Mouse (Mus musculus): ENCODE data around the gene Fam76a. TPM values are rescaled to one million over a fixed set of nuclear protein-coding genes. Genes with fewer than 3 reads are reported as not detected.
A peak's percentile ranks its signal among the peaks of the same experiment; 100 is the strongest.
"Not testable (repeated sequence)": the region's sequence is repeated elsewhere in the genome, so short reads cannot be mapped to it uniquely, and the experiment has no call there.

The Fam76a gene
- polyA plus RNA-seq, 1 experiment from 2014 or later: 31.4 TPM

DNA sequence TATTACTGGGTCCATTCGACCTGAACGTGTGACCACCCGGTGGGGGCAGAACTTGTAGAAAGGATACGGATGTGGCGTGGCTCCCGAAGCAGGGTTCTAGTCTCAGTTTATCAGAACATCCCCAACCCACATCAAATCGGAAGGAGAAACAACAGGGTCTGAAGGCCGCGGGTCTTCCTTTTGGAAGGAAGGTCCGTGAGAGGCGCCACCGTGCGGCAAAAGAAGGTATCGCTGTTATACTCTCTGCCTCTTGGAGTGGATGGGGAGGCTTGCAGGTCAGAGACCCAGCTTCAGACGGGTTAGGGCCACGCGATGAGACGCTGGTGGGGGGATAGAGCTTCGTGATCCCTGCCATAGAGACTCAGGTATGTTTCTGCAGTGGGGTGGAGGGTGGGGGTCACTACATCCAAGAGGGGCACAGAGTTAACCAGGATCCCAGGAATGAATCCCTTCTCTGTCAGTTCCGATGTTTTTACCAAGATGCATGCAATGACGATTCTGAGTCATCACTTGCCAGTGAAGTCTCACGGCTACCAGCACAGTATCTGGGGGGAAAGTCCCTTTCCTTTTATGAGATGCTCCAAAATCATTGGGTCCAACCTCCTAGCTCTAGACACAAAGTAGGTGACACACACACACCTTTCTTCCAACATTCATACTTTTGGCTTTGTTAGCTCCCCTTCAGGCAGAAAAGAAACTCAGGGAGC lies 17.2 kb upstream of the Fam76a start:
- Histone ChIP-seq H3K4me2 (ENCODE audit: low read depth, low read length, severe bottlenecking) (no peak overlapping the region), H3K9ac (ENCODE audit: low read length) (no peak overlapping the region), H3K27me3 (ENCODE audit: control insufficient read depth, insufficient read depth, low read length) (no peaks in the 10 kb centered on the region), H3K9me3 (ENCODE audit: control insufficient read depth, low read length) (no peaks in the 10 kb centered on the region), H3K4me1 (replicated peaks; ENCODE audit: control insufficient read depth, insufficient read depth, low read length) (no peaks in the 10 kb centered on the region; the same call in 1 of the 2 replicates), H3K4me3 (ENCODE audit: low read depth, low read length) (no peak overlapping the region), H3K27ac (ENCODE audit: low read depth, low read length) (no peak overlapping the region), H3K36me3 (ENCODE audit: control insufficient read depth, insufficient read depth, low read length) (no peaks in the 10 kb centered on the region)
- 22% methylated on average over 22 of the region's 22 CpGs for WGBS
- ATAC-seq (replicated peaks; ENCODE audit: low FRiP score) (no peak), DNase-seq (ENCODE audit: low spot score) (peak; percentile 87)

DNA sequence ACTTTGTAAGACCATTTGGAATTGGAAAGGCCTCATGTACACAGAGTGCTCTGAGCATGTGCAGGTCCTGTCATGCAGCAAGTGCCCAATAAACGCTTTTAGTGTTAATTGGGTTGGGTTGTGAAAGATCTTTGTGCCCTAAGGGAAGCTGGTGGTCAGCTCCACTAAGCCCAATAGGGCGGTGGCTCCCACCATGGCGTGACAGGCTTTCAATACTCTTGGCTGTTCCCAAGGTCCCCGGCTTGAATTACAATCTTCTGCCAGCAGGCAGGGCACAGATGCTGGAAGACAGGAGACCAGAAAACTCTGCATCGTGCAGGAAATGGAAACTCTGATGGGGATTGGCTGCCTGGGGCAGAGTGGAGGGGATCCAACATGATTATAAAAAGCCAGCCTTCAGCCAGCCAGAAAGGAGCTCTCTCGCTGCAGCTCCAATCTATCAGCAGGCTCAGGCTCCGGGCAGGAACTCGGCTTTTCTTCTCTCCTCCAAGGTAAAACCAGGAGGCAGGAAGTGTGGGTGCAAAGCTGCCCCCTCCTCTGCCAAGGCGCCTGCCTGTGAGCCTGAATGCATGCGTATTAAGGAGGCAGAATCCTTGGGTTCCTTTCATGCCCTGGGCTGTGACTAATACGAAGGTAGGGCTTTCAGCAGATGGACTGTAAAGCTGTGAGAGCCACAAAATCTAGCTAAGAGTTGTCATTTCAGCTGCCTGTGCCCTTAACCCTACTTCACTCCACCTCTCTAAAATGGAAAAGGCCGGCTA lies 16.0 kb upstream of the Fam76a start:
- Histone ChIP-seq H3K4me3 (ENCODE audit: low read depth, low read length) (no peak overlapping the region), H3K4me1 (replicated peaks; ENCODE audit: control insufficient read depth, insufficient read depth, low read length) (no peaks in the 10 kb centered on the region; the same call in 1 of the 2 replicates), H3K9ac (ENCODE audit: low read length) (no peak overlapping the region), H3K27ac (ENCODE audit: low read depth, low read length) (0 out of 2 replicates have a peak overlapping the region, but pooled peaks have one; percentile 12), H3K27me3 (ENCODE audit: control insufficient read depth, insufficient read depth, low read length) (no peaks in the 10 kb centered on the region), H3K36me3 (ENCODE audit: control insufficient read depth, insufficient read depth, low read length) (no peaks in the 10 kb centered on the region), H3K4me2 (ENCODE audit: low read depth, low read length, severe bottlenecking) (no peak overlapping the region), H3K9me3 (ENCODE audit: control insufficient read depth, low read length) (no peaks in the 10 kb centered on the region)
- 61% methylated on average over 12 of the region's 12 CpGs for WGBS
- DNase-seq (ENCODE audit: low spot score) (peak; percentile 53), ATAC-seq (replicated peaks; ENCODE audit: low FRiP score) (no peak)

DNA sequence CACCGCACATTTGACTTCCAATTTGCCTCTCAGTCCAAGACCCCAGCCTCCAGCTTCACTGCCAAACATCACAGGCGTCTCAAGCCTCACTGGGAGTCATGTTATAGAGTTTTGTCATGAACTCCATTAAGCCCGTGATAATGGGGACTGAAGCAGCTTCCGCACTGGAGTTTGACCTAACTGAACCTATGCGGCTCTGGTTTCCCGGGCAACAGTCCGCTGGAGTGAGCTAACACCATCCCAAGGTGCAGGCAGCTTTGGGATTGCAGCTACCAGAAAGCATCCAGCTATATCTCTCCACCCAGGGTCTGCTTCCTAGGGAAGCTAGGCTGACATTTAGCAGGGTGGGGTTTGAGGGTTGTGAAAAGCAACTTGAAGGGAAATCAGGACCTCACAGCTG lies 12.3 kb upstream of the Fam76a start:
- H3K4me2 ChIP-seq (ENCODE audit: low read depth, low read length, severe bottlenecking): no peak overlapping the region
- no peak overlapping the region for H3K9ac ChIP-seq (ENCODE audit: low read length)
- H3K4me1 ChIP-seq (replicated peaks; ENCODE audit: control insufficient read depth, insufficient read depth, low read length): no peaks in the 10 kb centered on the region; the same call in 1 of the 2 replicates
- WGBS: 25% methylated on average over 7 of the region's 7 CpGs
- H3K36me3 ChIP-seq (ENCODE audit: control insufficient read depth, insufficient read depth, low read length): no peaks in the 10 kb centered on the region
- H3K9me3 ChIP-seq (ENCODE audit: control insufficient read depth, low read length): no peaks in the 10 kb centered on the region
- no peaks in the 10 kb centered on the region for H3K27me3 ChIP-seq (ENCODE audit: control insufficient read depth, insufficient read depth, low read length)
- ATAC-seq (replicated peaks; ENCODE audit: low FRiP score) (no peak), DNase-seq (ENCODE audit: low spot score) (no peak)
- H3K27ac ChIP-seq (ENCODE audit: low read depth, low read length): no peak overlapping the region
- no peak overlapping the region for H3K4me3 ChIP-seq (ENCODE audit: low read depth, low read length)

DNA sequence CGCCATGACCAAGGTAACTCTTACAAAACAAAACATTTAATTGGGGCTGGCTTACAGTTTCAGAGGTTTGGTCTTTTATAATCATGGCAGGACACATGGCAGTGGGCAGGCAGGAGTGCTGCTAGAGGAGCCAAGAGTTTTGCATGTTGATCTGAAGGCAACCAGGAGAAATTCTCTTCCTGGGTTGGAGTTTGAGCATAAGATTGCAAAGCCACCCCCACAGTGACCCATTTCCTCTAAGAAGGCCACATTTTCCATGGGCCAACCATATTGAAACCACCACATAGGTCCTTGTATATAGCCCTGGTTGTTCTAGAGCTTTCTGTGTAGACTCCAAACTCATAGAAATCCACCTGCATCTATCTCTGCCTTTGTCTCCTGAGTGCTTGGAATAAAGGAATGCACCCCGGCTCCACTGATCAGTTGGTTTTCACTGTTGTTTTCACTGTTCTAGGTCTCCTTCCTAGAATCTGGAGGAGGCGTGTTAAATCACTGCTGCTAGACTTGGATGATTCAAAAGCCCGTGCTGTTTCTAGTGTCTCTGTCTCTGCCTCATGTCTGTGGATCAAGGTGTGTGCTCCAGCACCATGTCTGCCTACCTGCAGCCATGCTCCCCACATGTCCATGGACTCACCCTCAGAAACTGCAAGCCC lies 10.5 kb upstream of the Fam76a start:
- Histone ChIP-seq H3K27me3 (ENCODE audit: control insufficient read depth, insufficient read depth, low read length) (no peaks in the 10 kb centered on the region), H3K4me1 (replicated peaks; ENCODE audit: control insufficient read depth, insufficient read depth, low read length) (no peaks in the 10 kb centered on the region; the same call in 1 of the 2 replicates), H3K4me3 (ENCODE audit: low read depth, low read length) (no peak overlapping the region), H3K4me2 (ENCODE audit: low read depth, low read length, severe bottlenecking) (no peak overlapping the region), H3K9ac (ENCODE audit: low read length) (no peak overlapping the region), H3K36me3 (ENCODE audit: control insufficient read depth, insufficient read depth, low read length) (no peaks in the 10 kb centered on the region), H3K27ac (ENCODE audit: low read depth, low read length) (no peak overlapping the region), H3K9me3 (ENCODE audit: control insufficient read depth, low read length) (no peaks in the 10 kb centered on the region)
- DNase-seq (ENCODE audit: low spot score): no peak
- no peak for ATAC-seq (replicated peaks; ENCODE audit: low FRiP score)
- WGBS: 86% methylated on average over 4 of the region's 4 CpGs

DNA sequence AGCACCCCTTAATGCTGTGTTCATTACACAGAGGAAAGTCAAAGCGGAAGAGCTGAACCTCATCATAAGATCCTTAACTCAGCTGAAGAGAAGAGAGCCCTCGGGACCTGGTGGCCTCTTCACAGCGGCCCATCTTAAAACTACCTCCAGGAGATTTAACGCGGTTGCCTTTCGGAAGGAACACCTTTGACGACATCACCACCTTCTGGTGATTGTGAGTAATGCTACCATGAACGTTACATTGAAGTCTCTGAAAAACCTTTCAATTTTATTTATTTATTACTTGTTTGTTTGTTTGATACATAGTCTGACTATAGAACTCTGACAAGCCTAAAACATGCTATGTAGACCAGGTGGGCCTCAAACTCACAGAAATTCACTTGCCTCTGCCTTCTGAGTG lies 8.4 kb upstream of the Fam76a start:
- H3K4me1 ChIP-seq (replicated peaks; ENCODE audit: control insufficient read depth, insufficient read depth, low read length): no peaks in the 10 kb centered on the region; the same call in 1 of the 2 replicates
- no peak for ATAC-seq (replicated peaks; ENCODE audit: low FRiP score)

DNA sequence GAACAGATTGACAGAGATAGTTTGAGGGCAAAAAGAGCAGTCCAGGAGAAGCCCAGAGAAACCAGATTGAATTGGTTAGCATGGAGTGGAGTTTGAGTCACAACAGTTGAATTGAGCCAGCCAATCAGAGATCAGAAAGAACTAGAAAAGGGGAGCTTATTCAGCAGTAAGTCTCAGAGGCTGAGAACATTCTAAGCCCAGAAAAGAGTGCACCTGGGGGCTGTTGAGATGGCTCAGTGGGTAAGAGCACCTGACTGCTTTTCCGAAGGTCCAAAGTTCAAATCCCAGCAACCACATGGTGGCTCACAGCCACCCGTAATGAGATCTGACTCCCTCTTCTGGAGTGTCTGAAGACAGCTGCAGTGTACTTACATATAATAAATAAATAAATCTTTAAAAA lies 4.2 kb upstream of the Fam76a start:
- H3K4me1 ChIP-seq (replicated peaks; ENCODE audit: control insufficient read depth, insufficient read depth, low read length); H3K27me3 ChIP-seq (ENCODE audit: control insufficient read depth, insufficient read depth, low read length); H3K9me3 ChIP-seq (ENCODE audit: control insufficient read depth, low read length); H3K4me3 ChIP-seq (ENCODE audit: low read depth, low read length); ATAC-seq (replicated peaks; ENCODE audit: low FRiP score); H3K36me3 ChIP-seq (ENCODE audit: control insufficient read depth, insufficient read depth, low read length); H3K9ac ChIP-seq (ENCODE audit: low read length); H3K27ac ChIP-seq (ENCODE audit: low read depth, low read length); H3K4me2 ChIP-seq (ENCODE audit: low read depth, low read length, severe bottlenecking); DNase-seq (ENCODE audit: low spot score): not testable (repeated sequence)
- 73% methylated on average over 2 of the region's 2 CpGs for WGBS

More for the DNA sequence above, 8.4 kb upstream of the Fam76a start:
- WGBS: 5% methylated on average over 8 of the region's 8 CpGs
- Histone ChIP-seq H3K36me3 (ENCODE audit: control insufficient read depth, insufficient read depth, low read length) (no peaks in the 10 kb centered on the region), H3K9ac (ENCODE audit: low read length) (no peak overlapping the region), H3K4me2 (ENCODE audit: low read depth, low read length, severe bottlenecking) (no peak overlapping the region), H3K27me3 (ENCODE audit: control insufficient read depth, insufficient read depth, low read length) (no peaks in the 10 kb centered on the region), H3K27ac (ENCODE audit: low read depth, low read length) (no peak overlapping the region), H3K4me3 (ENCODE audit: low read depth, low read length) (no peak overlapping the region), H3K9me3 (ENCODE audit: control insufficient read depth, low read length) (no peaks in the 10 kb centered on the region)
- DNase-seq (ENCODE audit: low spot score): no peak

DNA sequence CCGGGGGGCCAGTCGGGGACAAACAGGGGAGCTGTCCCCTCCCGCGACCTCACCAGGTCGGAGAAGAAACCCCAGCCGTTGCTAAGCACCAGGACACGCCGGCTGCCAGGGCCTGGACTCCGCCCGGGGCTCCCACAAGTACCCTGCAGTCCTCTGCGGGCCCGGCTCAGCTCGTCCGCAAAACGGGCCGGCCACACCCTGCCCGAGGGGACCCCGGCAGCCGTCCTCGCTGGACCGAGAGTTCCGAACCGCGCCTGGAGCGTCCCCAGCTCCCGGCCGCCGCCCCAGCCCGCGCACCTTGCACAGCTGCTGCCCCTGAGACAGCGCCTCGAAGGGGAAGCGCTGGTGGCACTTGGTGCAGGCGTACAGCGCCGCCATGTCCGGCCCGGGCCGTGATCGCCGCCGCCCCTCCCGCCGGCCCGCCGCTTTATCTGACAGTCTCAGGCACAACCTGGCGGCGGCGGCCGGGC lies 262 bp downstream of the Fam76a start:
- peak overlapping the region; percentile 78 for H3K9ac ChIP-seq (ENCODE audit: low read length)
- WGBS: under 1% methylated on average over 46 of the region's 50 CpGs
- peaks cover 6% of the 10 kb centered on the region; the same call in 1 of the 2 replicates for H3K4me1 ChIP-seq (replicated peaks; ENCODE audit: control insufficient read depth, insufficient read depth, low read length)
- no peaks in the 10 kb centered on the region for H3K36me3 ChIP-seq (ENCODE audit: control insufficient read depth, insufficient read depth, low read length)
- H3K4me3 ChIP-seq (ENCODE audit: low read depth, low read length): peak overlapping the region; percentile 81
- no peaks in the 10 kb centered on the region for H3K9me3 ChIP-seq (ENCODE audit: control insufficient read depth, low read length)
- peak overlapping the region; percentile 55 for H3K27ac ChIP-seq (ENCODE audit: low read depth, low read length)
- peak; percentile 82 for DNase-seq (ENCODE audit: low spot score)
- H3K4me2 ChIP-seq (ENCODE audit: low read depth, low read length, severe bottlenecking): peak overlapping the region; percentile 87
- no peaks in the 10 kb centered on the region for H3K27me3 ChIP-seq (ENCODE audit: control insufficient read depth, insufficient read depth, low read length)
- peak; percentile 65; the same call in 1 of the 2 replicates for ATAC-seq (replicated peaks; ENCODE audit: low FRiP score)

DNA sequence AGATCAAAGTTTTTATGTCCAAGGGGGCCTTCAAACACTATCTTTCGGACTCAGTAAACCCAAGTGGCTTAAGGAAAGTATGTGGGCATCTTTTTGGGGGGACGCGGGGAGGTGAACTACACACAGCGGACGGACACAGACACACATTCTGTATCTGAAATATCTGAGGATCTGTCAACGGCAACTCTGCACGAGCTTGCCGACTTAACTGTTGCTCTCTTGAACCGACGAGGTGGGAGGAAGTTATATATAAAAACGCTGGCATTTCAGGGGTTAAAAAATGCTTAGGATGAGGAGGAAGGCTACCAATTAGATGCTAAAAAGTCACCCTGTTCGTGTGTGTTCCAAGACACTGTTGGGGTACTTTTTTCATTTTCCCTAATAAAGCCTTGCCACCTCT lies 870 bp downstream of the Fam76a start:
- 44% methylated on average over 12 of the region's 12 CpGs for WGBS
- Histone ChIP-seq H3K4me2 (ENCODE audit: low read depth, low read length, severe bottlenecking) (peak overlapping the region; percentile 87), H3K9ac (ENCODE audit: low read length) (peak overlapping the region; percentile 78), H3K4me3 (ENCODE audit: low read depth, low read length) (peak overlapping the region; percentile 81), H3K4me1 (replicated peaks; ENCODE audit: control insufficient read depth, insufficient read depth, low read length) (peaks cover 6% of the 10 kb centered on the region; the same call in 1 of the 2 replicates), H3K36me3 (ENCODE audit: control insufficient read depth, insufficient read depth, low read length) (no peaks in the 10 kb centered on the region), H3K9me3 (ENCODE audit: control insufficient read depth, low read length) (no peaks in the 10 kb centered on the region), H3K27me3 (ENCODE audit: control insufficient read depth, insufficient read depth, low read length) (no peaks in the 10 kb centered on the region), H3K27ac (ENCODE audit: low read depth, low read length) (no peak overlapping the region)
- ATAC-seq (replicated peaks; ENCODE audit: low FRiP score) (no peak), DNase-seq (ENCODE audit: low spot score) (no peak)

Measured in forebrain, embryonic 11.5 days (tissue).